Mouse (Mus musculus) activated CD4-positive, CD25-positive, alpha-beta regulatory T cell, adult 9 weeks (primary cell): ENCODE data around the gene Gm11627. TPM values are rescaled to one million over a fixed set of nuclear protein-coding genes. Genes with fewer than 3 reads are reported as not detected.

ENCODE experiments used
- polyA plus RNA-seq: library from polyadenylated mRNA; unstranded; fragments of 100-300 nt; shearing (Covaris generic); gene quantifications from one replicate; pipeline ENCODE4 v1.2.1, GENCODE M21; 2017

Gm11627 gene
- not detected for polyA plus RNA-seq

DNA sequence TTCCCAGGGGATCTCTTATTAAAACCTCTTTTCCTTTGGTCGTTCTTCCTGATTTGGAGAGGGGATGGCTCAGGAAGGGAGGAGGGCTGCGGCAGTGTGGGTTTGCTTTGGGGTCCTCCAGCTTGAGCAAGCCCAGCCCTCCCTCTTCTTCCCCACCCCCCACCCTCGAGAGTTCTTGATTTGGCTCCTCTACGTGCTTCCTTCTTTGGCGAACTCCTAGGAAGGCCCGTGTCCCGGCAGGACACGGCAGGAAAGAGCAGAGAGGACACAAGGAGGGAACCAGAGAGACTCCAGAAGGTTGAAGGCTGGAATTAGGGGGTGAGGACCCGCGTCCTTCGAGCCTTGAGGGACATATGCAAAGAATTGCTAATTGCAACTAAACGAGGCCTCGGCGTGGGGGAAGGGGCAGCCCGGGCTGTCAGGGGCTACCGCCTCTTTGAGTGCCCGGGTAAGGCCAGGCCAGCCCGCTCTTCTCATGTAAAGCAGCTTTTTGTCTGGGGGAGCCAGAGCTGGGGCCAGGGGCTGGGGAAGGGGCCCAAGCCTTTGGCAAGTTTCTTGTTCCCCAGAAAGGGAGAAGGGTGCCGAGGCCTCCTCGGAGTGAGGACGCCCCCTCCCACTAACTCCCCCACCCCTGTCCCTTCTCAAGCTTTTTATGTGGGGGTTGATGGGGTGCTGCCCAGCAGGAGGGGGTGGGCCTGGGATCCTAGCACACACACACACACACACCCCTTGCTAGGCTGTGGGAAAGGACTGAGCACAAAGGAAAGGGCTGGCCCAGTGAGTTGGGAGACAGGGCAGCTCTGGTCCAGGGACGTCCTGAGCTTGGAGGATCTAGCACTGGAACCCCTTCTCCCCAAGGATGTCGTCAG lies at the start of gene Gm11627:
Gene Gm11627, minus strand, starts transcription at position 297 of the 869 bp plus-strand sequence.

DNA sequence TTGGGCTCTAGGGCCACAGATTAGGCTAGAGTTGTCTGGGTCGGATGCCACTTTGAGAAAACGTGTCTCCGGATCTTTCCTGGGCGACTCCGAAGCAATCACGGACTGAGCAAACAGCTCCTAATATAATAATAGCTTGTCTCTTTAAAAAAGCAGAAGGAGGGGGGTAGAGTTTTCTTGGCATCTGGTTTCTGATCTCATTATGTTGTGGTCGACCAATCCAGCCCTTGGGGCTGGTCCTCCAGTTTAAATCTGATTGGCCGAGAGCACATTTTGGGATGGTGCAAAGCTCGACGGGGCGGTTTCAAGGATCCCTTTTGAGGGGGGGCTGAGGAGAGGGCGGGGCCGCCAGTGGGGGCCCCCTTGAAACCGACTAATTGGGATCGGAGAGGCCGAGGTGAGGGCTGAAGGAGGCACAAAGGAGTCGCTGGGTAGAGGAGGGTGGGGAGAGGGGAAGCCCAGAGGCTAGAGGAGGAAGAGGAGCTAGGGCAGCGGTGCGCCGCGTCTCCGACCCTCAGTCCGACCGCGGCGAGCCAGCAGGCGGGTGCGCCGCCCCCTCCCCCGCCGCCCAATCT lies 24.8 kb upstream of the Gm11627 start, which contains the start of gene Fzd2:
Gene Fzd2, plus strand, starts transcription at position 387 of the 575 bp plus-strand sequence.

DNA sequence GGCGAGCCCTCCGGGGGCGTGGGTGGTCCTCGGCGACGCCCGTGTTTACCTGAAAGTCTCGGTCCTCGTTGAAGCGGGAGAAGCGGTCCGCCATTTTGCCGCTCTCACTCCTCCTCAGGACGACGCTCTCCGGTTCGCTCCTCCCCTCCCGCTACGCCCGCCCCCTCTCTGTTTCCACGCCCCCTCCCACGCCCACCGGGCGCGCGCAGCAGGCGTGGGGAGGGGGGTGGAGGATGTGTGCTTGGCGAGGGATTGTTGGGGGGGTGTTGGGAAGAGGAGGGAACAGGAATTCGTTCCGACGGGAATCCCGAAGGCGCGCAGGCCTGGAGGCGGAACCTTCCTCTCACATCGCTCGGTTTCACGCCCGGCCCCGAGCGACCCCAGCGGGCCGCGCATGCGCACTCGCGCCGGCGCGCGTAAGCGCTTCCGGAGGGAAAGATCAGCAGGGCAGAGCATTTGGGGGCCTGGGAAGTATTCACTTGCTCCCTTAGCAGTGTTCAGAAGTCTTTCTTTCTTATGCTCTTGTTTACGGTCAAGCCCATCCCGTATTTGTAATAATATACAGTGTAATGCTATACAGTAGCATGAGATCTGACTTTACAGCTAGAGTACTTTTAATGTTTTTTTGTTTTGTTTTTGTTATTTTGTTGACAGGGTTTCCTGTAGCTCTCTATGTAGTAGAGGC lies 23.1 kb downstream of the Gm11627 start, which contains the start of gene Gpatch8:
Gene Gpatch8, minus strand, starts transcription at position 362 of the 685 bp plus-strand sequence.

Other genes starting within 250 kb of the Gm11627 start
- 5.5 TPM for gene Slc4a1, start 213.3 kb downstream of the Gm11627 start, polyA plus RNA-seq
- gene Rundc3a, start 186.1 kb downstream of the Gm11627 start, polyA plus RNA-seq = 24.5 TPM
- 49.2 TPM for gene Slc25a39, start 171.5 kb downstream of the Gm11627 start, polyA plus RNA-seq
- 66.1 TPM for gene Grn, start 149.1 kb downstream of the Gm11627 start, polyA plus RNA-seq
- gene Fam171a2, start 131.8 kb downstream of the Gm11627 start, polyA plus RNA-seq = not detected
- gene Itga2b, start 109.3 kb downstream of the Gm11627 start, polyA plus RNA-seq = 1.0 TPM
- gene Gpatch8, start 23.1 kb downstream of the Gm11627 start, polyA plus RNA-seq = 79.8 TPM
- gene Fzd2, start 24.9 kb upstream of the Gm11627 start, polyA plus RNA-seq = not detected
- gene Meioc, start 84.3 kb upstream of the Gm11627 start, polyA plus RNA-seq = not detected
- gene Ccdc43, start 118.3 kb upstream of the Gm11627 start, polyA plus RNA-seq = 38.6 TPM
- gene Adam11, start 182.0 kb upstream of the Gm11627 start, polyA plus RNA-seq = not detected
- gene Gjc1, start 240.2 kb upstream of the Gm11627 start, polyA plus RNA-seq = not detected